Mouse (Mus musculus): ENCODE data around the gene Olfr1278. TPM values are rescaled to one million over a fixed set of nuclear protein-coding genes. Genes with fewer than 3 reads are reported as not detected.
"Not testable (repeated sequence)": the region's sequence is repeated elsewhere in the genome, so short reads cannot be mapped to it uniquely, and the experiment has no call there.

Gene Olfr1278
- total RNA-seq (2021): not detected

DNA sequence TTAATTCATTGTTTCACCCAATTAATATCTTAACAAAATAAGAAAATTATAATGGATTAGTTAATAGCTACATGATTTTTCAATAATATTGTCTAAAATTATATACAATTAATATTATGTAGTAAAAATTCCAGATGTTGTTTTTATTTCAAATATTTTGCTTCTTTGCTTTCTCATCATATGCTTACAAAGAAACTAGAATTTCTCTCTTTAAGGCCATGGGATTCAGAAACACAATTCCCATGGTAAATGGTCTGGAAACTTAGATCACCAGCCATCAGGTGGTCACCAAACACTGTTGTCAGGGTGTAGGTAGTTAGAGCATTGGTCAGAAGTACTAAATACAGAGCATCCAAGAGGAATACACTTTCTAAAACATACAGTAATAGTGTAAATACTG lies at the start of gene Olfr1278:
Gene Olfr1278, plus strand, starts transcription at position 301 of the 400 bp plus-strand sequence.
- no peak for DNase-seq
- intact Hi-C loops (cut with DNase I): no loop called here

DNA sequence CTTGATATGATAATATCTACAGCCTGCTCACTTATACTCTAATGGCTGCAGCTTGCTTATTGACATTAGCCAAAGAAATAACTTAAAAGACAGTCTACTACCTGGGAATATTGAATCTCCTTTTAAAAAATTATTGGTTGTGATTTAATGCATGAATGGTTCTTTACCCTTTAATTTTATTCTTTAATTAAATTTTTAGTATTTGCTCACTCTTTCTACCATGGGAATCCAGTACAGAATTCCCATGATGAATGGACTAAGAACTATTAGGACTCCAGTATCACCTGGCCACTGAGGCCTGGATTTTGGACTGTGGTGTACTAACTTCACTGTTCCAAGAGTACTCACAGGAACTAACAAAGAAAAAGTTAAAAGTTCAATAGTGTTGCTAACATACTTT lies 35.7 kb upstream of the Olfr1278 start, which contains the start of gene Olfr1276:
Gene Olfr1276, plus strand, starts transcription at position 301 of the 400 bp plus-strand sequence.
- no peak for DNase-seq
- intact Hi-C loops (cut with DNase I): no loop called here

DNA sequence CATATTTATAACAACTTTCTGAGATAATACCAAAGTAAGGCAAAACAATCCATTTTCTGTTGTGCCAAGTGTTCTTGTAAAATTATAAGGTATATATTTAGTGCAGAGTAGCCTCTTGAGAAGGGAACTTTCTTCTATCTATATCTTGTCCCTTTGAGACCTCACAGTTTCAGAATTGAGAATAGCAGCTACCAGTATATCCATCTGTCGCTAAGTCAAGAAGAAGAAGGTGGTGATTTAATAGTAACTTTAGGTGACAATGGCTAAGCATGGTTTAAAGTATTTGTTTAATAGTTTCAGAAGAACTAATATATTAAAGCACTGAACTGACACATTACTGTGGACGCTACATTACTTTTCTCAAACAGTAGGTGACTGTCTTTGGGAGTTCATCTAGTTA lies 15.9 kb upstream of the Olfr1278 start, which contains the start of gene Olfr1277:
Gene Olfr1277, minus strand, starts transcription at position 101 of the 400 bp plus-strand sequence.
- intact Hi-C loops (cut with DNase I): no loop called here
- no peak for DNase-seq

DNA sequence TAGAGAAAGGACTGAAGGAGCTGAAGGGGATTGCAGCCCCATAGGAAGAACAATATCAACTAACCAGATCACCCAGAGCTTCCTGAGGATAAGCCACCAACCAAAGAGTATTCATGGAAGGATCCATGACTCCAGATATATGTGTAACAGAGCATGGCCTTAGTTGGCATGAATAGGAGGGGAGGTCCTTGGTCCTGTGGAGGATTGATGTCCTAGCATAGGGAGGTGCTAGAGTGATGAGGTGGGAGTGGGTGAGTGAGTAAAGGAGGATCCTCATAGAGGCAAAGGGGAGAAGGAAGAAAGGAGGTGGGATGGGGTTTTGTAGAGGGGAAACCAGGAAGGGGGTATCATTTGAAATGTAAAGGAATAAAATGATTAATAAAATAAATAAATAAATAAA lies 8.6 kb downstream of the Olfr1278 start:
- DNase-seq: no peak
- intact Hi-C loops (cut with DNase I): no loop called here

DNA sequence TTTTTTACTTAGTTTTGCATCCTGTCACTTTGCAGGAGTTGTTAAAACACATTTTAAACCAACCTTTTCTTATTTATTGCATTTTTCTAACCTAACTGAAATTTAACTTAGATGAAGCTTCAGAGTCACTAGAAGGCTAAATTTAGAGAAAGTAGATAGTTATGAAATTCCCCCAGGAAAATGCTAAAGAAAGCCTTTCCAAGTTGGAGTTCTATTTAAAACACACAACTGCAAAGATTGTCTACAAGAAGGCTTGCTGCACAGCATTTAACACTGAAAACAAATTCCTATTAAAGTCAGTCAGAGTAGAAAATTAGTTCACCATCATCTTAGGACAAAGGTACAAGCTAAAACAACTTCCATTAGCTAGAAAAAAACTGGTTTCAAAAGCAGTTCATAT lies 10.4 kb downstream of the Olfr1278 start, which contains the start of gene Olfr1279:
Gene Olfr1279, plus strand, starts transcription at position 262 of the 400 bp plus-strand sequence.
- DNase-seq: no peak
- intact Hi-C loops (cut with DNase I): no loop called here

DNA sequence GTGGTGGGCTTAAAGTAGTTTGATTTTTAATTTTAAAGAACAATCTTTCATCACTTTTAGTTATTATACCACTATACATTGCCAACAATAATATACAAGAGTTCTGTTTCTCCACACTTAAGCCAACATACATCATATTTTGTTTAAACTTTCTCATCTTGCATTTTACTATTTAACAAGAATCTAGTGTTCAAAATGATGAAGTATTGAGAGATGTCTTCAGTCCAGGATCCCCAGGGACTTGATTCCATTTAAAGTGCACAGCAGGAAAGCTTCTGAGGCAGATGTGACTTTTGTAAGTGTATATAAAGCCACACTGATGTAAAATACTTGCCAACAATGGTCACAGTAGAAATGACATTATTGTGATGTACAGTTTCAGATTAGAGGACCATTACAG lies 23.8 kb downstream of the Olfr1278 start, which contains the start of gene Olfr1280:
Gene Olfr1280, plus strand, starts transcription at position 301 of the 400 bp plus-strand sequence.
- intact Hi-C loops (cut with DNase I): no loop called here

DNA sequence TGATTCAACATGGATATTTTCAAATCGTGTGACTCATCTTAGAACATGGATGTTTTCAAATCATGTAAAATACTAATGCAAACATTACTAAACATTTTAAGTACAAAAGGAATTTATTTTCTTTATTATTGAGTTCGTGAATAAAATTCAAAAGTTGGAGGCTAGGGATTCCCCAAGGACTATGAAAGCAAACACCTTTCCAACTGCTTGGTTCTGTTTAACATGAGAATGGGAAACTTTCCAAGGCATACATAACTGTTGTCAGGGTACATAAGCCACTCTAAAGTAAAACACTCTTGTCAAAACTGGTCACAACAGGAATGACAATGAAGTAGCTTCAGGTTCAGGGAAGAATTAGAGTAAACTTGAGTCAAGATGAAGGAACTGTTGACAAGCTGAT lies 36.3 kb downstream of the Olfr1278 start, which contains the start of gene Olfr1281:
Gene Olfr1281, plus strand, starts transcription at position 301 of the 400 bp plus-strand sequence.
- DNase-seq: no peak
- intact Hi-C loops (cut with DNase I): no loop called here

More for the DNA sequence above, 23.8 kb downstream of the Olfr1278 start, which contains the start of gene Olfr1280:
- DNase-seq: no peak

DNA sequence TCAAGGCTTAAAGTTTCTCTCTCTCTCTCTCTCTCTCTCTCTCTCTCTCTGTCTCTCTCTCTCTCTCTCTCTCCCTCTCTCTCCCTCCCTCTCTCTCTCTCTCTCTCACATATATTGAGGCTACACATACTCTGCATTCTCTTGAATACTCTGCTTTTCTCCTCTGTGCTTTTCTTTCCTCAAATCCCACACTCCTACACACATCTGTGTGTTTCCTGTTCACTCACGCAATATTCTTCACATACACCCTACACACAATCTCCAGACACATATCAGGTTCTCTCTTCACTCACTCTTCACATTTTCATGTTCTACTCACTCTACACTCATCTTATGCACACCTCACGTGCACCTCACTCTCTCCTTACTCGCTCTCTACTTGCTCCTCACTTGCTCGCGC lies 43.8 kb downstream of the Olfr1278 start:
- DNase-seq; intact Hi-C loops (cut with DNase I): not testable (repeated sequence)

DNA sequence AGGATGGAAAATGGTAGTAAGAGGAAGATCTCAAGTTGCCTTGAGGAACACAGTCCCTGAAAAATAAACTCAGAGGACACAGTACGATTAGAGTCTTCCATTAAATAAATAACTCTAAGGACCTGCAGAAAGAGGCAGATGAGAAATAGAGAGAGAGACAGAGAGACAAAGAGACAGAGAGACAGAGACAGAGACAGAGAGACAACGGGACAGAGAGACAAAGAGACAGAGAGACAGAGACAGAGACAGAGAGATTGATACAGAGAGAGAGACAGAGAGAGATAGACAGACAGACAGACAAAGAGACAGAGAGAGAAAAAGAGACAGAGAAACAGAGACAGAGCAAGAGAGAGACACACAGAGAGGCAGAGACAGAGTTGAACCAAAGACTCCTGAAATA lies 46.0 kb downstream of the Olfr1278 start, which contains the start of gene Olfr1282:
Gene Olfr1282, minus strand, starts transcription at position 101 of the 400 bp plus-strand sequence.
- intact Hi-C loops (cut with DNase I): no loop called here

More for the DNA sequence above, 46.0 kb downstream of the Olfr1278 start, which contains the start of gene Olfr1282:
- no peak for DNase-seq

Other genes starting within 250 kb of the Olfr1278 start
- not detected for gene Gm13941, start 184.2 kb upstream of the Olfr1278 start, total RNA-seq (2021)
- gene Gm15130, start 137.2 kb upstream of the Olfr1278 start, total RNA-seq (2021): not detected
- not detected for gene 4930430A15Rik, start 60.5 kb upstream of the Olfr1278 start, total RNA-seq (2021)
- not detected for gene Olfr1275, start 54.9 kb upstream of the Olfr1278 start, total RNA-seq (2021)
- gene Olfr1276, start 35.6 kb upstream of the Olfr1278 start, total RNA-seq (2021): not detected
- gene Olfr1277, start 16.0 kb upstream of the Olfr1278 start, total RNA-seq (2021): not detected
- not detected for gene Olfr1279, start 10.5 kb downstream of the Olfr1278 start, total RNA-seq (2021)
- gene Olfr1280, start 23.9 kb downstream of the Olfr1278 start, total RNA-seq (2021): not detected
- not detected for gene Olfr1281, start 36.4 kb downstream of the Olfr1278 start, total RNA-seq (2021)
- not detected for gene Olfr1282, start 45.9 kb downstream of the Olfr1278 start, total RNA-seq (2021)
- not detected for gene Olfr1283, start 76.7 kb downstream of the Olfr1278 start, total RNA-seq (2021)
- not detected for gene Olfr1284, start 85.4 kb downstream of the Olfr1278 start, total RNA-seq (2021)
- not detected for gene Olfr1286, start 133.0 kb downstream of the Olfr1278 start, total RNA-seq (2021)
- gene Olfr1287, start 159.0 kb downstream of the Olfr1278 start, total RNA-seq (2021): not detected
- not detected for gene Olfr1288, start 184.0 kb downstream of the Olfr1278 start, total RNA-seq (2021)
- gene Olfr1289, start 190.7 kb downstream of the Olfr1278 start, total RNA-seq (2021): not detected
- not detected for gene Olfr1290, start 203.7 kb downstream of the Olfr1278 start, total RNA-seq (2021)
- not detected for gene Olfr1291-ps1, start 207.0 kb downstream of the Olfr1278 start, total RNA-seq (2021)
- not detected for gene Olfr1293-ps, start 235.1 kb downstream of the Olfr1278 start, total RNA-seq (2021)

Data from heart, postnatal 36 days (tissue).